Mouse (Mus musculus) urinary bladder, postnatal 36 days (tissue): ENCODE data around the gene Cnot11.

Source experiments
- DNase-seq, 2 experiments: peaks; one replicate each; pipeline ENCODE4 v3.0.0; 2022; ENCODE audit warnings: low spot score in 2 of 2, mixed read lengths in 1 of 2

Cnot11 gene

DNA sequence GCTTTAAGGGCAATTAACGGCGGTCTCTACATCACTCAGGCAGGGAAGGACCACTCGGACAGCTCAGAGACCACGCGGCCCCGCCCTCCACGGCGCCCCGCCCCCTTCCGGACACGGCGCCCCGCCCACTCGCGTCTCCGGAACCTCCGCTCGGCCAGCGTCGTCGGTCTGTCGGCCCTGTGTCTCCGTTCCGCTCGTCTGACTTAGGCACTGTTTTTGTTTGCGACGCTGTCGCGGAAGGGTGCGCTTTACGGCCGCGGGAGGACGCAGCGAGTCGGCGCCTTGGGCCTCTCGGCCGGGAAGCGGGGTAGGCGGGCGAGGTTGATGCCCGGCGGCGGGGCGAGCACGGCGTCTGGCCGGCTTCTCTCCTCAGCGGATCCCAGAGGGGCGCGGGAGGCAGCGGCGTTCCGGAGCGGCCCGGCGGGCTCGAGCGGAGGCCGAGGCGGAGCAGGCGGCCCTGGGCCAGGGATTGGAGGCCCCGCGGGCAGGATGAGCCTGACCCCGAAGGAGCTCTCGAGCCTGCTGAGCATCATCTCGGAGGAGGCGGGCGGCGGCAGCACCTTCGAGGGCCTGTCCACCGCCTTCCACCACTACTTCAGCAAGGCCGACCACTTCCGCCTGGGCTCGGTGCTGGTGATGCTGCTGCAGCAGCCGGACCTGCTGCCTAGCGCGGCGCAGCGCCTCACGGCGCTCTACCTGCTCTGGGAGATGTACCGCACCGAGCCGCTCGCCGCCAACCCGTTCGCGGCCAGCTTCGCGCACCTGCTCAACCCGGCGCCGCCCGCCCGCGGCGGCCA, 921 bp downstream of the Cnot11 start:
- peak; percentile 98 for DNase-seq

DNA sequence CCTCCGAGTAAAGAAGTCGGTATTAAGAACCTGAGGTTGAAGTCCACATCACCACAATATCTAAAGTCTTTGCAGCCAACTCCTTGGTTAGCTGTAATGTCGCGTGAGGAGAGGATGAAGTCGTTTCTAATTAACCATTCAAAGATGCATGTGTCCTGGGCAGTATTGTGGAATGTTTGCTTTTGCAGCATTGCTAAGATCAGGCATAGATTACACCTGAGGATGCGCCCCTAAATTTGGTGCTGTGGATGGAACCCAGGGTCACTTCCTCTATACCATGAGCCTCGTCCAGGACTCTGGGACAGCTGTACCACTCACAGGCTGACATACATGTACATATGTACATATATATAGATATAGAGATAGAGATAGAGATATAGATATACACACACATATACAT, 1.9 kb downstream of the Cnot11 start:
- DNase-seq = no peak

DNA sequence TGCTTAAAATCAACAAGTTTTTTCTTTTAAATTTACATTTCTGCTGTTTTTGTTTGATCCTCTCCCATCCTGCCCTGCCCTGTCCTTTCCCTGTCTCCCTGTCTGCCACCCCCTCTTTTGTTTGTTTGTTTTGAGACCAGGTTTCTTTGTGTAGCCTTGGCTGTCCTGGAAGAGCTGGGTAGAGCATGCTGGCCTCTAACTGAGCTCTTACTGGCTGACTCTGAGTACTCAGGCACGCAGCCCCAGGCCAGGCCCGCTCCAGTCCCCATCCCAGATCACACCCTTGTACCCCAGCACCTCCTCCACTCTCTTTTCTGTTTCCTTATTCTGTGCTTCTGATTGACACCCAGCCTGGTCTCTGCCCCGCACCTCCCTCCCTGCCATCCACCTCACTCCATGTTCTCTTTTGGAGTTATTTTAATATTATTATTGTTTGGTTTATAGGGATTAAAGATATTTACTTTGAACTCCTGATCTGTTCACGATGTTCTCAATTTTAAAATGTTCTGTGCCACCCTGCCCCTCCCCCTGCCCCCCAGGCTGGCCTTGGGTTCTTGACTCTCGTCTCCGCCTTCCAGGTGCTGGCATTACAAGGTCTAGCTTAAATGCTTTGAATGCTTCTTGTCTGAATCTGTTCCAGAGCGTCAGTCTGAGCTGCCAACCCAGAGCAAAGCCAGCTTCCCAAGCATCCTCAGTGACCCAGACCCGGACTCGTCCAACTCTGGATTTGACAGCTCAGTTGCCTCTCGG, 3.0 kb downstream of the Cnot11 start:
- no peak for DNase-seq

DNA sequence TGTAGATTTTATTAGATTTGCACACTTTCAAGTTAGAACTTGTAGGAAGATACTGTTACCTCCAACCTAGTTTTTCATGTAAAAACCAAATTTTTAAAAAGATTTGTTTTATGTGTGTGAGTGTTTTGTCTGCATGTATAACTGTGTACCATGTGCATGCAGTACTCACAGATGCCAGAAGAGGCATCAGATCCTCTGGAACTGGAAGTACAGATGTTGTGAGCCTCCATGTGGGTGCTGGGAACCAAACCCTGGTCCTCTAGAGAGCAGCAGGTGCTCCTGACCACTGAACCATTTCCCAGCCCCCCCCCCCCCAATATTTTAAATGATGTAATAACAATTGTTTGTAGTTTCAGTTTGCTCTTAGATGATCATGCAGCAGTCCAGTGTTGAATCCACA, 5.8 kb downstream of the Cnot11 start:
- no peak for DNase-seq

DNA sequence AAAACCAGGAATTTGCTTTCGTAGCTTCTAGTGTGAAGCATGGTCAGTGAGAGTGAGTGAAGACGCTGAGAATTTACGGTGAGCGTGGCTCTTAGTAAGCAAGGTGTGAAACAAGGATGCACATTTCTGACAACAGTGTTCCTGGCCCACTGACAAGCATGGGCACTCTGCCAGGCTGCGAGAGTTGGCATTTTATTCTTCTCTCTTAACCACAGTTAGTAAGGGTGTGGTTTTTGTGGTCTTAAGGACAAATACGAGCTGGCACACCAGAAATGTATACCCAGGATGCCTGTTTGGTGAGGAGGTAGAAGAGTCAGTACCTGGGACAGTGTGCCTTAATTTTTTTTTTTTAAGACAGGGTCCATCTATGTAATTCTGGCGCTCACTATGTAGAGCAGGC, 10.8 kb downstream of the Cnot11 start:
- DNase-seq = no peak

DNA sequence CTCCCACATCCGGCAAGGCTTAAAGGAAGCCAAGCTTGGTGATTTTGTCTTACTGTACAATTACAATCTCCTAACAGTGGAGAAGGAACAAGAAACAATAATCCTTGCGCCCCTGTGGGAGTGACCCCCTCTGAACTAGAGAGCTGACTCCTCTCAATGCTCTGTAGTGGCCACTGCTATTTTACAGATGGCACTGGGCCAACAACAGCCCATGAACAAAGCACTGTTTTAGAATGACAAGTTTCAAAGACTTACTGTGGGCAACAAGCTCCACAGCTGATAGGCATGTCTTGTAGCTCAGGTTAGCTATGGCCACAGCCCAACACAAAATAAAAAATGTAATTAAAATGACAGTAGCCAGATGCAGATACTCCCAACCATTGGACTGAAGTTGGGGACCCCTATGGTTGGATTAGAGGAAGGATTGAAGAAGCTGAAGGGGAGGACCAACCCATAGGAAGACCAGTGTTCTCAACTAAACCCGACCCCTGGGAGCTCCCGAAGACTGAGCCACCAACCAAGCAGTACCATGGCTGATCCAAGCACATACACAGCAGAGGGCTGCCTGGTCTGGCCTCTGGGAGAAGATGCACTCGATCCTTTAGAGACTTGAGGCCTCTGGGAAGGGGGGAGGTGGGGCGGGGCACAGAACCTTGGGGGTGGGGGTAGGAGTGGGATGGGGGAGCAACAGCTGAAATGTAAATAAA, 11.5 kb downstream of the Cnot11 start:
- no peak for DNase-seq

DNA sequence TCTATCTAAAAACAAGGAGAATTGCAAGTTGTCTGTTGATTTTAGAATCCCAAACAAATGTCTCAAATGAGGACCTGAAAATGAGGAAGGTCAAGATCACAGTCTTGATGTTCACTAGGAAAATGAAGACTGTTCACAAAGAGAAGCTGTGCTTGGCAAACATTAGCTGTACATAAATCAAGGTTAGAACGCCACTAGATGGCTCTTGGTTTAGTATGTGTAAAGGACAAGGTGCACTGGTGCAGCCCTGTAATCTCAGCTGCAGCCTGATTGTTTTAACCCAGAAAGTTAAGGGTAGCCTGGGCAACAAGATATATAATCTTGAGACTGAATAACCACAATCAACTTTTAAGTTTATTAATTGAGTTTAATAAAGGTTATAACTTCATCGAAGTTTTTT, 12.4 kb downstream of the Cnot11 start:
- DNase-seq = no peak

DNA sequence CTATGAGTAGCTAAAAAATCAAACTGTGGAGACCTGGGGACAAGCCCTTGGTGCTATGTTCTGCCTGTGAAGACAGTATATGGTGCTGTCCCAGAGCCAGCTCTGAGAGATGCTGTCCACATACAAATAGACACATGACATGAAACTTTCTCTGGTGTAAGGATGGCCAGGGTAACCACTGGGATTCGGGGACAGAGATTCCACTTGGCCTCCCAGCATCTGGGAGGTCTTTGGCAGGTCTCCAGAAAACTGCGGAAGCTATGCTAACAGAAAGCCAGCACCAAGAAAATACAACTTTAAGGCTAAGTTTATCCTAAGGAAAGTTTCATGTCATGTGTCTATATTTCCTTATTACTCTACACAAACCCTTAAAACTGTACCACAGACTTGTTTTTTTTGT, 15.0 kb downstream of the Cnot11 start:
- no peak for DNase-seq

DNA sequence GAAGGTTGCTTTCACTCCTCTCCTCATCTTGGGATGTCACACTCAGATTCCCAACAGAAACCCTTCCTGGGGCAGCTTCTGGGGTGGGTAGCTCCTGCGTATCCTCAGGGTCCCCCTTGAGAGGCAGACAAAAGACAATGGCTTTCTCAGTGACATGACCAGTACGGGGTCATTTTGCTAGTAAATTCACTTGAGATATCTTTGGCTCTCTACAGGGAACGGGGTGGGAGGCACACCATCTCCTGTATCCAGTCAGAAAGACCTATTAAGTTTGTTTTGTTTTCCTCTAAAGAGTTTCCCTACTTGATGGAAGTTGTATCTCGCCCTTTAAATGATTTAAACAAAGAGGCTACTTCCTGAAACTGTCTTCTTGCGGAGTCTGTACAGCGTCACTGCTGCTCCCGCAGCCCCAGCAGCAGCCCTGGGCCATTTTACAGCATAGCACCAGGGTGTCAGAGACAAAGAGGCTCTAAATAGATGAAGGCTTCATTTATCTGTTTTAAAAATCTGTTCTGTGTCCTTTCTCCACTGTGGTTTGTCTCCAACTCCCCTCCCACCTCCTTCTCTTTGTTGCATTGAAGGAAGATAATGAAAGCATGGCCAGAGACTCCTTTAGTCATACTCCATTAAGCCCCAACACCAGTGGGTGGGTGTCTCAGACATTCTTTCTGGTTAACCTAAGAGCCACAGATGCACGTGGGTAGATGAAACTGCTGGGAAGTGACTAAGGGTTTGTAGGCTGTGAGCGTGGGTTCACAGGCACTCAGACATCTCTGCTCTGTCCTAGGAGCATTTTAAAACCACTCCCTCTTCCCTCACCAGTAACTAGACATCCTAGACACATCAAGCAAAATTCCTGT, 21.0 kb downstream of the Cnot11 start:
- DNase-seq = no peak

DNA sequence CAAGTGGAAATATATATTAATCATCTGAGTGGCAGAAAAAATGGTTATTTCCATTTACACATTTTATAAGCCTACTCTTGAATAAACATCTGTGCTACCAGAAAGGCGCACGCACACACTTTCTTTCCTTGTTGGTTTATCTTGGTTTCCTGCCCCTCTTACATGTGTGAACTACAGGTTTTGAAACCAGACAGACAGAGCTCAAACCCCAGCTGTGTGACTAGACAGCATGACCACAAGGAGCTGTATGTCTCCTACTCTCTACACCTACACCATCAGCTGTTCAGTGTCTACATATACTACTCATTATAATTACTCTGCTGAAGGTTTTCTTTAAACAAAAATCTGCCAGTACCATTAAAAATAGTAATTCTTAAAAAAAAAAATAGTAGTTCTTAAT, 24.2 kb downstream of the Cnot11 start:
- no peak for DNase-seq

DNA sequence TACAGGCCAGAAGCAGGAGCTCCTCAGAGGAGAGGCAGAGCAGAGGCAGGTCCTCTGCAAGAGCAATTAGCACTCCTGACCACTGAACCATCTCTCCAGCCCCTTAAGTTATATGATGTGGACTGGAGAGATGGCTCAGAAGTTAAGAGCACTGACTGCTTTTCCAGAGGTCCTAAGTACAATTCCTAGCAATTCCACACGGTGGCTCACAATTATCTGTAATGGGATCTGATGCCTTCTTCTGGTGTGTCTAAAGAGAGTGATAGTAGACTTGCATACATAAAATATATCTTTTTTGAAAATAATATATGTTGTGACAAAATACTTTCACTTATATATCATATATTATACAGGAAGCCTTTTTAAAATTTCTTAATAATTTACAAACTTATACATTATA, 27.1 kb downstream of the Cnot11 start:
- DNase-seq = no peak

DNA sequence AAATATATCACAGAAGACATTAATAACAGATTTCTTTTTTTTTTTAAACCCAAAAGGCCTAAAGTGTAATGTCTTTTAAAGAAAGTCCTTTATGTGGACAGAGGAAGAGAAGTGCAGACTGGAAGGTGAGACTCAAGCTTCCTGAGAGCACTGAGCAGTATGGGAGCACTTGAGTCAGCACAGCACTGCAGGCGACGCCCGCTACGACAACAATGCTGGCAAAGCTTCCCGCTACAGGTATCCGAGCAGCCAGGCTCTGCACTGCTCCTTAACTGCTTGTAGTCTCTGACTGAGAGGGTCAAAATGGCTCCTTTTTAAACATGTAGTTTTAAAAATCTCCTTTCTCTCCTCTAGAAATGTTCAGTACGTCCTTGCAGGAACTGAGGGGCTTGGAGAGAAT, 28.4 kb downstream of the Cnot11 start:
- no peak for DNase-seq

DNA sequence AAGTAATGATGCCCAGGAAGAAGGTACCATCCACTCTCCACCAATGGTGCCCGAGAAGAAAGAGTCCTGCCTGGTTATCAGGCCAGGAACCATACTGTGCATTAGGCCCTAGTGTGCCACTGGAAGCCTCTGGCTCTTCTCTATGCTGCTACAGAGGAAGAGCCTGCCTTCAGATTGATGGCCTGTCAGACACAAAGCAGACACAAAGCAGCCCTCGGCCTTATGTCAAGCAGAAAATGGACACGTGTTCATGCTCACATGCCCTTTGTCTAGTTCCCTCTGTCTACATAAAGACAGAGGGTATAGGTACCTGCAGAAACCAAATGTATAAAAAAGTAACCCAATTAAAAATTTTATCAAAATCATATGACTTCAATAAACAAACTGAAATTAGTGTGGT, 29.8 kb downstream of the Cnot11 start:
- no peak for DNase-seq

DNA sequence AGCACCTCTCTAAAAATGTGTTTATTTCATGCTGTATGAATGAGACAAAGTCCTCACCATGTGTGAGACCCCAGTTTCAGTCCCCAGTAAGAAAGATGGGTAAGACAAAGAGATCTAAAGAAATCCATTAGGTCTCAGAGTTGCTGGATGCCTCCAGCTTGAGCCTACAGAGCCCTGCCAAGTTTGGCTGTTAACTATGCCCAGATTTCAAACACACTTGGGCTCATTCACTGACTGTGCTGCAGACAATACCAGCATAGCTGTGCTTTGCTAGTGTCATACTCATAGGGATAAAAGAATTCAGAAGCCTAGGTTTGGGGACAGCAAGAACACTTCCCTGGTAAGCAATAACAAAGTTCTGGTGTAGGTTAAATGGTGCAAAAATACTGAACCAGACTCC, 33.3 kb downstream of the Cnot11 start:
- DNase-seq = no peak

DNA sequence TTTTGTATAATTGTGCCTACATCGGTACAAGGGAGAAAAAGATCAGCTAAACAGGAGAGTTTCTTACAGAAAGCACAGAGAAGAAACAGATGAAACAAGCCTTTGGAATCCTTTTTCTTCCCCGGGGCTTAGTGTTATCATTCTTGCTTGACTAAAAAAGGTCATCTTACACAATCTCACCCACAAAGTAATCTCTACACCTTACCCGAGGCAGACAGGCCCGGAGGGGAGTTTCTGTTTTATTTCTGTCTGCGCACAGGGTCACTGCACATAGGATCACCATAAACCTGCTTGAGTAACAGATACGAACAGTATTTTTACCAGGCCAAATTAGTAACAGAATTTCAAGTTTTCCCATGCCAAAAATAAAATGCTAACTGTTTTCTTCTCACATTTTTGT, 36.9 kb downstream of the Cnot11 start:
- DNase-seq = no peak

DNA sequence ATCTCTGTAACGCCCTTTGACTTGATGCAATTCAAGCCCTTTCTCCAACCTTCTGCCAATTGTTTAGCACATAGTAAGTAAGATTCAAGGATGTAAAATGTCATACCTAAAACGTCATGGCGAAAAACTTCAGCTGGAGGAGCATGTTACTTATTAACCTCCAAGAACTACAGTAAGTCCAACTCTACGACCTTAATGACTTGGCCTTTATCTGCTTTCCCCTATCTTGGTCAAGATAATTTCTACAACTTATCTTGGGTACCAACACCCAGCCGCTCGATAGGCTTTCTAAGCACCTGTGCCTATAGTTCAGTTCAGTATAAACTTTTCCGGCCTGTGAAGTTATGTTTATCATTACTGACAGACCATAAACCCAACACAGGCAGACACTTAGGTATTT, 39.1 kb downstream of the Cnot11 start:
- no peak for DNase-seq

DNA sequence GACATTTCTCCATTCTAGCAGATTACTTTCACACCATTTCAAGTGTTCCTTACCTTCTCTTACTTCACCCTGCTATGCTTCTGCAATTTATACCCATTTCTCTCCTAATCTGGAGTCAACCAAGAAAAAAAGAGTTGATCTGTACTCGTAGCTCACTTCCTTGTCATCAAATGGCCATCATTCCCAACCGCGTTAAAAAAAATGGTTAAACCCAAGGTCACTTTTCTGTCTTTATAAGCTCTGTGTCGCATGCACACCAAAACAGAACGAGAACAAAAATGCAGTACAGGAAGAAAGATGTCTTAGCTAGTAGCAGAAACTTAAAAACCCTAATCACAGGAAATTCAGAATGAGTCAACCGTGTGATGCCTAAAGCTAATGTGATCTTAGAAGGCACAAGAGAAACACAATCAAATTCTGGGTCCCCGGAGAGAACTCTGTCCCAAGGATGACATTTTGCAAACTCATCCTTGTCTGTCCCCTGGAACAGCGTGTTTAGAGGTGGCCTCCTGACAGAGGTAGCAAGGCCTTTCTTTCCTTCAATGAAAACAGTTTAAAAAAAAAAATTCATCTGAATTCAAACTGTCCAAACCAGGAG, 41.1 kb downstream of the Cnot11 start:
- no peak for DNase-seq

DNA sequence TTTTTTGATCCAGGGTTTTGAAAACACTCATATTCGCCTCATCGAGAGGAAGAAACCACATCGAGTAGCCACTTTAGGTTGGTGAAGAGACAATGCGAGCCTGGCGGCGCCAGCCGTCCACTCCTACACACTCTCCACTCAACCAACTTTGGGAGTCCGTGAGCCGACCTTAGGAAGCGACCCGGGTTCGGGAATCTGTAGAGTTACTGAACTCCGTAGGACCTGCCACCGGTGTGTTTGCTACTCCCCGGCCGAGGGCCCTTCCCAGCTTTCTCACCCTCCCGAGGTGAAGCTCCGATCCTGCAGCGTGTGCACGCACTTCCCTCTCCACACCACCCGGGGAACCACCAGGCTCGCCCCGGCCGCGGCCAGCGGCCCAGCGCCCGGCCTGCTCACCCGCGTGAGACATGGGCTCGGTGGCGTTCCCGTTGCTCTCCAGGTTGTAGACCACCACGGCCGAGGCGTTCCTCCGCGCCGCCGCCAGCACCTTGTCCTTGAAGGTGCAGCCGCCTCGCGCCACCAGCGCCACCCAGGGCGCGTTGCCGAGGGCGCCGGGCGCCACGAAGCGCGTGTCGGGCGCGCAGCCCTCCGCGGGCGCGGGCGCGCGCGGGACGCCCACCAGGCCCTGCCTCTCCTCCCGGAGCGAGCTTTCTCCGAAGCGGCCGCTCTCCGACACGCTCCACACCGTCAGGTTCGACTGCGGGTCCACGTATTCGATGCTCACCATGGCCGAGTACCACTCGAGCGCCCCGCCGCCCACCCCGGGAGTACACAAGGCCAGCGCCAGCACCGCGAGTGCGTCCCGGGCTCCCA, 41.8 kb downstream of the Cnot11 start:
- DNase-seq = peak; percentile 44 to 57

DNA sequence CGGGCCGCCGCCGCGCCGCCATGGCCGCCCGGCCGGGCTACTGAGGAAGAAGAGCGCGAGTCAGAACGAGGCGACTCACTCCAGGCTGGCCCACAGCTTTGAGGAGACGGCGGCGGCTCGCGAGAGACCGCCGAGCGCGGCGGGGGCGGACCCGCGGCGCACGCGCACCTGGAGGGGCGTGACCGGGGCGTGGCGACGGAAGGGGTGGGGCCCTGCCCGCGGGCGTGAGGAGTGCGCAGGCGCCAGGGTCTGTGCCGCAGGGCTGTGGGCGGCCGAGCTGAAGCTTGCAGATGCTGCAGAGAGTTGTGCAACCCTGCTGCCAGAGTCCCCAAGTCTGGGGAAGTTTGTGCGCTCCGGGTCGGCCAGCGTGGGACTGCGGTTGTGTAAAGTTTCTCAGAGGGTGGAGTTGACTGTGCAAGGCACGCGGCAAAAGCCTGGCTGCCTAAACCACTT, 42.5 kb downstream of the Cnot11 start, which contains the start of gene Rnf149:
TSS of gene Rnf149 (minus strand) at position 153 of the 453 bp plus-strand sequence.
- DNase-seq = peak; percentile 97 to 98

DNA sequence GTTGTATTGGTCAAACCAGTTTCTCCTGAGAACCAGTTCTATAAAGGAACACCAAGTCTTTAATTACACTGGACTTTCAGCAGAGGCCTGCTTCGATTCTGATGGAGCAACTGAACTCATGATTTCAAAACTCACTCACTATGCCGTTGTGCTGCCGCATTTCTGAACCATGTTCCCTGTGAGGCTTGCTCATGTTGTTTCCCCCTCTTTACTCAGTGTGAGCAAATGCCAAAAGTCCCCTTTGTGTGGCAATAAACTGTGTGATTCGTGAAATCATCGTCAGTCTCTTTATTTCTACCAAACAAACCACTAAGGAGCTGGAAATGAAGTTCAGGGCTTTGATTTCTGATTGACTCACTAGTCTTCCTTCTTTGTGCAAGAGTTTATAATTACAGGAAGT, 43.7 kb downstream of the Cnot11 start:
- DNase-seq = no peak
